Mouse (Mus musculus): ENCODE measurements around the gene Dnal1. TPM values are rescaled to one million over a fixed set of nuclear protein-coding genes. Genes with fewer than 3 reads are reported as not detected.
A peak's percentile ranks its signal among the peaks of the same experiment; 100 is the strongest.
"Not testable (repeated sequence)": the region's sequence is repeated elsewhere in the genome, so short reads cannot be mapped to it uniquely, and the experiment has no call there.

Gene Dnal1
- polyA plus RNA-seq, 1 experiment from 2014 or later: 7.6 TPM

DNA sequence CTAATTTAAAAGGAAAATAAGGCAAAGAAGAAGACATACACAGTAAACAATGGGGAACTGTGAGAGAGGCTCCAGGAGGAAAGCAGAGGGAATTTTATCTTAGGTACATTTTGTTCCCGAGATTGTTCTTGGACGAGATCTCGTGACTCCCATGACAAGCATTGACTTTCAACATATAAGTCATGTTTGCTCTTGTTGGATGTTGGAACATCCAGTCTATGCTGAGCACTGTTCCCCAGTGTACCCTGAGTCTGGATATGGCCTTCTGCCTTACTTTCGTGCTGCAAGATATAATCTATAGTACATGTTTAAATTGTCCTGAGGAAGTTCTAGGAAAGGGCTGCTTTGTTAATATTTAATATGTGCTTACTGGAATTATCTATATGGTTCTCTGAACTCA, 29.6 kb upstream of the Dnal1 start:
- no peaks in the 10 kb centered on the region for H3K27me3 ChIP-seq (replicated peaks; ENCODE audit: control insufficient read depth, insufficient read depth, low read length)

DNA sequence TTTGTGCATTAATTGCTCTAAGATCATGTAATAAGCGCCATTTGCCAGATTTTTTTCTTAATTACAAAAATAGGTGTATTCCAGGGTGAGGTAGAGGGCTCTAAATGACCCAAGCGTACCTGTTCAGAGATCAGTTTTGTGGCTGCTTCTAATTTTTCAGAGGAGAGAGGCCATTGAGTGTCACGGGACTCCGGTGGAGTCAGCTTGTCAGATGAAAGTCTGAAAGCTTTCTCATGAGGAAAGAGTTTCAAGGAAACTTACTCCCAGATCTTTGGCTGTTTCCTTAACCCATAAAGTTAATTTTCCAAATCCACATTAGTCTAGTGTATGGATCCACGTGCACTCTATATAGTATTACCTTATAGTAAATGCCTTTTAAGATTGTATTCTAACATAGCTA, 19.5 kb upstream of the Dnal1 start:
- 89% methylated on average over 5 of the region's 5 CpGs for WGBS
- not testable (repeated sequence) for H3K9ac ChIP-seq (ENCODE audit: low read depth, low read length); H3K4me2 ChIP-seq (ENCODE audit: low read length); ATAC-seq; H3K4me1 ChIP-seq (ENCODE audit: control insufficient read depth, insufficient read depth, low read depth, low read length); H3K27ac ChIP-seq (ENCODE audit: low read depth, low read length); H3K36me3 ChIP-seq (ENCODE audit: control insufficient read depth, insufficient read depth, low read length); H3K9me3 ChIP-seq (ENCODE audit: control insufficient read depth, low read length); H3K4me3 ChIP-seq (ENCODE audit: low read length); H3K27me3 ChIP-seq (replicated peaks; ENCODE audit: control insufficient read depth, insufficient read depth, low read length)

More for the DNA sequence above, 29.6 kb upstream of the Dnal1 start:
- WGBS: 86% methylated on average over 4 of the region's 4 CpGs
- no peak overlapping the region for H3K4me3 ChIP-seq (ENCODE audit: low read length)
- no peaks in the 10 kb centered on the region for H3K4me1 ChIP-seq (ENCODE audit: control insufficient read depth, insufficient read depth, low read depth, low read length)
- ATAC-seq: no peak
- no peak overlapping the region for H3K9ac ChIP-seq (ENCODE audit: low read depth, low read length)
- H3K9me3 ChIP-seq (ENCODE audit: control insufficient read depth, low read length): peaks cover 5% of the 10 kb centered on the region; the same call in 1 of the 2 replicates
- no peak overlapping the region for H3K4me2 ChIP-seq (ENCODE audit: low read length)
- no peaks in the 10 kb centered on the region for H3K36me3 ChIP-seq (ENCODE audit: control insufficient read depth, insufficient read depth, low read length)
- no peak overlapping the region for H3K27ac ChIP-seq (ENCODE audit: low read depth, low read length)

GRCm38 (mm10) chr12:84099605-84100004, 14.6 kb upstream of the Dnal1 start:
- ATAC-seq: no peak
- WGBS: 98% methylated on average over 2 of the region's 2 CpGs
- 0 out of 2 replicates have a peak, but pooled peaks cover 2% of the 10 kb centered on the region for H3K9me3 ChIP-seq (ENCODE audit: control insufficient read depth, low read length)
- H3K4me2 ChIP-seq (ENCODE audit: low read length): no peak overlapping the region
- no peak overlapping the region for H3K9ac ChIP-seq (ENCODE audit: low read depth, low read length)
- peaks cover 4% of the 10 kb centered on the region; the same call in 1 of the 2 replicates for H3K4me1 ChIP-seq (ENCODE audit: control insufficient read depth, insufficient read depth, low read depth, low read length)
- no peaks in the 10 kb centered on the region for H3K27me3 ChIP-seq (replicated peaks; ENCODE audit: control insufficient read depth, insufficient read depth, low read length)
- no peaks in the 10 kb centered on the region for H3K36me3 ChIP-seq (ENCODE audit: control insufficient read depth, insufficient read depth, low read length)
- H3K27ac ChIP-seq (ENCODE audit: low read depth, low read length): no peak overlapping the region
- H3K4me3 ChIP-seq (ENCODE audit: low read length): no peak overlapping the region

- Histone ChIP-seq H3K36me3 (ENCODE audit: control insufficient read depth, insufficient read depth, low read length) (no peaks in the 10 kb centered on the region), H3K9me3 (ENCODE audit: control insufficient read depth, low read length) (0 out of 2 replicates have a peak, but pooled peaks cover 2% of the 10 kb centered on the region), H3K27me3 (replicated peaks; ENCODE audit: control insufficient read depth, insufficient read depth, low read length) (no peaks in the 10 kb centered on the region), H3K4me2 (ENCODE audit: low read length) (peak overlapping the region; percentile 80), H3K9ac (ENCODE audit: low read depth, low read length) (no peak overlapping the region), H3K4me1 (ENCODE audit: control insufficient read depth, insufficient read depth, low read depth, low read length) (peaks cover 4% of the 10 kb centered on the region; the same call in 1 of the 2 replicates), H3K4me3 (ENCODE audit: low read length) (no peak overlapping the region), H3K27ac (ENCODE audit: low read depth, low read length) (no peak overlapping the region)
- no peak for ATAC-seq
- whole genome bisulfite sequencing: 25% methylated on average over 1 of the region's 1 CpGs
These were observed 14.1 kb upstream of the Dnal1 start for GRCm38 (mm10) chr12:84100071-84100470.

DNA sequence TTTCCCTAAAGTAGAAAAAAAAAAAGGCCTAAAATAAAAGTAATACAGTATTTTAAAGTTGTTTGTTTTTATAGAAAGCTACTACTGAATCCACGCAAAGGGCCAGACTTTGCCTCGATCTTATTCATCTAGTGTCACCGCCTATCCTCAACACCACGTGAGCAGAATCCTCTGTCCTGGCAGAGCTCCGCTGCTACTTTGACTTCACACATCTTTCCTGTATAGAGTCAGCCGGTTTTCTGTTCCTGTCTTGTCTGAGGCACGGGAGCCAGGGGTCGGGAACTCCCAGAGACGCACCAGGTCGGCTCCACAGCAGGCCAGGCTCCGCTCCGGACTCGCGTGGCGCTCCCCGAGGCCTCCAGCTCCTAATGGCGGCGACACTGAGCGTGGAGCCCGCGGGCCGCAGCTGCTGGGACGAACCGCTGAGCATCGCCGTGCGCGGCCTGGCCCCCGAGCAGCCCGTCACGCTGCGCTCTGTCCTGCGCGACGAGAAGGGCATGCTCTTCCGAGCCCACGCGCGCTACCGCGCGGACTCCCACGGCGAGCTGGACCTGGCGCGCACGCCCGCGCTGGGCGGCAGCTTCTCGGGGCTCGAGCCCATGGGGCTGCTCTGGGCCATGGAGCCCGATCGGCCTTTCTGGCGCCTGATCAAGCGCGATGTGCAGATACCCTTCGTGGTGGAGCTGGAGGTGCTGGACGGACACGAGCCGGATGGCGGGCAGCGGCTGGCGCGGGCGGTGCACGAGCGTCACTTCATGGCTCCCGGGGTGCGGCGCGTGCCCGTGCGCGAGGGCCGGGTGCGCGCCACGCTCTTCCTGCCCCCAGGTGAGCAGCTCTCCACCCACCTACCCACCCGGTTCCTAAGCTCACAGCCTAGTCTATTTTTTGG, 13.3 kb upstream of the Dnal1 start, which contains the start of gene Acot6:
TSS of gene Acot6 (plus strand) at position 51 of the 889 bp plus-strand sequence.
- Histone ChIP-seq H3K27ac (ENCODE audit: low read depth, low read length) (peak within 1 kb of the TSS; percentile 39; the same call in 1 of the 2 replicates), H3K4me3 (ENCODE audit: low read length) (peak within 1 kb of the TSS; percentile 56), H3K9ac (ENCODE audit: low read depth, low read length) (peak within 1 kb of the TSS; percentile 76), H3K4me2 (ENCODE audit: low read length) (peak within 1 kb of the TSS; percentile 80)
- WGBS: under 1% methylated on average over 44 of the region's 80 CpGs
- H3K36me3 ChIP-seq (ENCODE audit: control insufficient read depth, insufficient read depth, low read length); H3K9me3 ChIP-seq (ENCODE audit: control insufficient read depth, low read length); H3K27me3 ChIP-seq (replicated peaks; ENCODE audit: control insufficient read depth, insufficient read depth, low read length); H3K4me1 ChIP-seq (ENCODE audit: control insufficient read depth, insufficient read depth, low read depth, low read length): not testable (repeated sequence)
- peak; percentile 91 for ATAC-seq

GRCm38 (mm10) chr12:84101493-84101845, 12.7 kb upstream of the Dnal1 start:
- Histone ChIP-seq H3K4me1 (ENCODE audit: control insufficient read depth, insufficient read depth, low read depth, low read length) (peaks cover 4% of the 10 kb centered on the region; the same call in 1 of the 2 replicates), H3K9ac (ENCODE audit: low read depth, low read length) (no peak overlapping the region), H3K4me3 (ENCODE audit: low read length) (peak overlapping the region; percentile 56), H3K27me3 (replicated peaks; ENCODE audit: control insufficient read depth, insufficient read depth, low read length) (no peaks in the 10 kb centered on the region), H3K36me3 (ENCODE audit: control insufficient read depth, insufficient read depth, low read length) (no peaks in the 10 kb centered on the region), H3K9me3 (ENCODE audit: control insufficient read depth, low read length) (no peaks in the 10 kb centered on the region), H3K27ac (ENCODE audit: low read depth, low read length) (no peak overlapping the region), H3K4me2 (ENCODE audit: low read length) (peak overlapping the region; percentile 80)
- ATAC-seq: no peak
- WGBS: 59% methylated on average over 2 of the region's 2 CpGs

GRCm38 (mm10) chr12:84107012-84107411, 7.2 kb upstream of the Dnal1 start:
- Histone ChIP-seq H3K9ac (ENCODE audit: low read depth, low read length) (no peak overlapping the region), H3K4me1 (ENCODE audit: control insufficient read depth, insufficient read depth, low read depth, low read length) (no peaks in the 10 kb centered on the region), H3K4me3 (ENCODE audit: low read length) (no peak overlapping the region), H3K4me2 (ENCODE audit: low read length) (no peak overlapping the region), H3K9me3 (ENCODE audit: control insufficient read depth, low read length) (no peaks in the 10 kb centered on the region), H3K27me3 (replicated peaks; ENCODE audit: control insufficient read depth, insufficient read depth, low read length) (no peaks in the 10 kb centered on the region), H3K27ac (ENCODE audit: low read depth, low read length) (no peak overlapping the region), H3K36me3 (ENCODE audit: control insufficient read depth, insufficient read depth, low read length) (no peaks in the 10 kb centered on the region)
- 82% methylated on average over 3 of the region's 3 CpGs for WGBS
- no peak for ATAC-seq

DNA sequence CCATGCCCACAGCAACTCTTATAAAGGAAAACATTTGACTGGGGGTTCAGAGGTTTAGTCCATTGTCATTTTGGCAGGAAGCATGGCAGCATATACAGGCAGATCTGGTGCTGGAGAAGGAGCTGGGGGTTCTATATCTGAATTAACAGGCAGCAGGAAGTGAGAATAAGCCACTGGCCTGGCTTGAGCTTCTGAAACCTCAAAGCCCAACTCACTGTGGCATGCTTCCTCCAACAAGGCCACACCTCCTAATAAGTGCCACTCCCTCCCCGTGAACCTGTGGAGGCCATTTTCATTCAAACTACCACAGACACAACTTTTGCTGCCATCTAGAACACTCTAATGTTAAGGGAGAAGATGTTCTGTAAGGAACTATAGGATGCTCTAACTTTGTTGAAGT, 6.5 kb upstream of the Dnal1 start:
- H3K27ac ChIP-seq (ENCODE audit: low read depth, low read length): no peak overlapping the region
- 100% methylated on average over 1 of the region's 1 CpGs for WGBS
- no peaks in the 10 kb centered on the region for H3K27me3 ChIP-seq (replicated peaks; ENCODE audit: control insufficient read depth, insufficient read depth, low read length)
- no peak overlapping the region for H3K4me2 ChIP-seq (ENCODE audit: low read length)
- H3K36me3 ChIP-seq (ENCODE audit: control insufficient read depth, insufficient read depth, low read length): no peaks in the 10 kb centered on the region
- H3K9ac ChIP-seq (ENCODE audit: low read depth, low read length): no peak overlapping the region
- ATAC-seq: no peak
- H3K4me1 ChIP-seq (ENCODE audit: control insufficient read depth, insufficient read depth, low read depth, low read length): no peaks in the 10 kb centered on the region
- no peak overlapping the region for H3K4me3 ChIP-seq (ENCODE audit: low read length)
- H3K9me3 ChIP-seq (ENCODE audit: control insufficient read depth, low read length): no peaks in the 10 kb centered on the region

DNA sequence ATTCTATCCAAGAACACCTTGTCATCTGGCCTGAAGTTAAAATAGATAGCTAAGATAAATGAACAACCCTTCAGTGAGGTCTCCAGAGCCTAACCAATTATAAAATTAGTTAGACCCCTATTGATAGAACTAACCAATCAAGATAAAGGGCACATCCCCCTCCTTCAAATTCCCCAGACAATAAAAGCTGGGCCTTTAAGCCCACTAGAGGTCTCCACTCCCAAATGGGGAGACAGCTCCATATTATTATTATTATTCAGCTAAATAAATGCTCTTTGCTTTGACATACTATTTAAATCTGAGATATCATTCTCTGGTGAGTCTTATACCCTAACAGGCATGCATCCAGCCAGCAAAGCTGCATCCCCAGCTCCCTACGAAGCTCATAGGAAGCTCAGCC, 4.2 kb upstream of the Dnal1 start:
- no peaks in the 10 kb centered on the region for H3K36me3 ChIP-seq (ENCODE audit: control insufficient read depth, insufficient read depth, low read length)
- WGBS: 74% methylated on average over 1 of the region's 1 CpGs

More for the DNA sequence above, 4.2 kb upstream of the Dnal1 start:
- peaks cover 2% of the 10 kb centered on the region for H3K4me1 ChIP-seq (ENCODE audit: control insufficient read depth, insufficient read depth, low read depth, low read length)
- H3K4me3 ChIP-seq (ENCODE audit: low read length): no peak overlapping the region
- H3K27me3 ChIP-seq (replicated peaks; ENCODE audit: control insufficient read depth, insufficient read depth, low read length): no peaks in the 10 kb centered on the region
- no peaks in the 10 kb centered on the region for H3K9me3 ChIP-seq (ENCODE audit: control insufficient read depth, low read length)
- ATAC-seq: no peak
- no peak overlapping the region for H3K9ac ChIP-seq (ENCODE audit: low read depth, low read length)
- no peak overlapping the region for H3K4me2 ChIP-seq (ENCODE audit: low read length)
- H3K27ac ChIP-seq (ENCODE audit: low read depth, low read length): no peak overlapping the region
